Comparison of ENCODE assay signal across 11 mouse cellular contexts in the genomic region with DNA sequence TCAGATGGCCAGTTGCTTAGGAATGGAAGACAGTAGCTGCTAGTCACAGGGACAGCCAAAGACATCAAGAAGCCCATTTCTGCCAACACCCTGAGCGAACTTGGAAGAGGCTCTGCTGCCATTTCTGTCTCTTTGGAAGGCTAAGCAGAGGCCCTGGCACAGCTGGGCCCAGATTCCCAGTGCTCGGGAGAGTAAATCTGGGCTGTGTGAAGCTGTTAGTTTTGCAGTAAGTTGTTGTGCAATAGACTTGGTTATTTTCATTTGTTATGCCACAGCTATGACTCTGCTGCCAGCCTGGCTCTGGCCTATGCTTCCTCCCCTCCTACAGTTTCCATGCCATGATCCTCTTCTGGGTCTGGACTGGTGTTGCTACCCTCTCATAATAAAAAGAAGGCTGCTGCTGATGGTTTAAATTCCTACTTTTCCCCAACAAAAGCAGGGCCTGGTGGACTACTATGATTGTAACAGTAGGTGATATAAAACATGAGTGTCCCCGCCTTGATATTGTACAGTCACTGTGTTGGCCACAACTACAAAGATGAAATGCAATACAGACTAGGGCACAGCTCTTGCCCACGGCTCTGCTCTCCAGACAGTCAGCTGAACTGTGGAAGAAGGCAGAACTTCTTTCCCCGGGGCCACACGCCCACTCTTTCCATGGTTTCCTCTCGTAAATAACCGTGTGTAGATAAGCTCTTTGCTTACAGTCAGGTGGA.
DNase-seq lines count a peak whose midpoint lies in the region; ATAC-seq and TF ChIP-seq lines count a peak whose summit lies in the region.
"Had no signal": no experiment of that assay in that cellular context is flagged by ENCODE, and none has a peak within 500 bp of the region (broad histone marks: within the 10 kb centered on the region; RNA-seq: fewer than 3 reads in every experiment).

No protein-coding gene starts in this region.

- no peak overlapping the region for H3K9ac ChIP-seq in liver, adult 2 months (ENCODE audit: low read depth, low read length)
- no peak overlapping the region for H3K9ac ChIP-seq in liver, embryonic 11.5 days (ENCODE audit: low read depth, low read length)

- TF ChIP-seq CTCF in liver, adult 2 months (IDR thresholded peaks at IDR 0.05; ENCODE audit: low read depth, low read length), result no peak

- H3K27ac ChIP-seq in liver, adult 2 months (replicated peaks; ENCODE audit: insufficient read depth, low read depth, low read length), result no peak overlapping the region
- H3K27ac ChIP-seq in liver, embryonic 11.5 days (ENCODE audit: low read depth, low read length), result no peak overlapping the region

- ATAC-seq in liver, embryonic 11.5 days (replicated peaks; ENCODE audit: low FRiP score), result no peak

- H3K4me3 ChIP-seq in liver, adult 2 months (ENCODE audit: insufficient read depth, low read depth, low read length), result no peak overlapping the region
- no peak overlapping the region for H3K4me3 ChIP-seq in liver, embryonic 11.5 days (ENCODE audit: low read depth, low read length)

- WGBS in liver, adult 2 months, result 39% methylated on average over 8 of the region's 8 CpGs
- 74% methylated on average over 8 of the region's 8 CpGs for WGBS in liver, embryonic 11.5 days

- H3K79me2 ChIP-seq in liver, adult 2 months (ENCODE audit: control insufficient read depth, insufficient read depth, low read length), result no peaks in the 10 kb centered on the region

- H3K36me3 ChIP-seq in liver, adult 2 months (ENCODE audit: control insufficient read depth, insufficient read depth, low read length), result no peaks in the 10 kb centered on the region
- no peaks in the 10 kb centered on the region for H3K36me3 ChIP-seq in liver, embryonic 11.5 days (ENCODE audit: control insufficient read depth, insufficient read depth, low read length)

- H3K9me3 ChIP-seq in liver, embryonic 11.5 days (ENCODE audit: control insufficient read depth, low read length), result peaks cover 4% of the 10 kb centered on the region; the same call in 1 of the 2 replicates

- TF ChIP-seq POLR2A in liver, adult 2 months (IDR thresholded peaks at IDR 0.05; ENCODE audit: extremely low read depth, insufficient read depth, low read length), result no peak

- H3K4me2 ChIP-seq in liver, embryonic 11.5 days, result no peak overlapping the region

- DNase-seq in adrenal gland, adult (ENCODE audit: inconsistent age in 2 of 2, low spot score in 1 of 2), result peak; percentile 31 to 61
- no peak for DNase-seq in adrenal gland, postnatal 25 days
- DNase-seq in liver, adult 2 months (ENCODE audit: extremely low read depth, low read depth, low spot score), result peak; percentile 74
- DNase-seq in liver, embryonic 11.5 days (ENCODE audit: low spot score), result no peak
- DNase-seq in brain, adult 2 months (ENCODE audit: low read depth, low spot score), result peak; percentile 27
- DNase-seq in lung, postnatal 36 days, result peak; percentile 29
- DNase-seq in spleen, adult 18-20 months, result no peak
- DNase-seq in layer of hippocampus, adult 9-11 months, result no peak
- DNase-seq: cerebellum, postnatal 36 days; heart, postnatal 4 days; kidney, adult 2 months had no signal

- H3K27me3 ChIP-seq in liver, adult 2 months (ENCODE audit: control insufficient read depth, insufficient read depth, low read length), result no peaks in the 10 kb centered on the region
- no peaks in the 10 kb centered on the region for H3K27me3 ChIP-seq in liver, embryonic 11.5 days (replicated peaks; ENCODE audit: control insufficient read depth, insufficient read depth, low read length)

- peaks cover 5% of the 10 kb centered on the region; the same call in 1 of the 2 replicates for H3K4me1 ChIP-seq in liver, adult 2 months (ENCODE audit: control insufficient read depth, insufficient read depth, low read length)
- H3K4me1 ChIP-seq in liver, embryonic 11.5 days (replicated peaks; ENCODE audit: control insufficient read depth, insufficient read depth, low read length), result no peaks in the 10 kb centered on the region

Comparison
In these comparisons a context has a peak if more than half of its experiments do, and no peak if none do; other contexts are left out.
1. DNase-seq: peak in adrenal gland, adult (2 of 2), liver, adult 2 months (single experiment), brain, adult 2 months (single experiment) and lung, postnatal 36 days (single experiment); none in adrenal gland, postnatal 25 days (single experiment), liver, embryonic 11.5 days (single experiment), spleen, adult 18-20 months (0 of 2) and layer of hippocampus, adult 9-11 months (single experiment).